Mouse (Mus musculus) heart, adult 2 months (tissue): Measurements from ENCODE around the gene Tmem220.

ENCODE experiments used
- CTCF ChIP-seq: fragments of 200-600 bp; IDR thresholded peaks from 2 replicates; pipeline ENCODE4 v1.8.1; 2022; ENCODE audit warnings: antibody characterized with exemption, mild to moderate bottlenecking, moderate library complexity
- POLR2A ChIP-seq: fragments of 200-500 bp; IDR thresholded peaks from 2 replicates; pipeline ENCODE4 v1.6.1; 2011; ENCODE audit warnings: mild to moderate bottlenecking, low read depth, low read length, control low read depth; ENCODE audit not compliant: insufficient read depth

GRCm38 (mm10) chr11:67083712-67084340, 58.9 kb downstream of the Tmem220 start:
- TF ChIP-seq CTCF (no peak), POLR2A (no peak)
